Mouse (Mus musculus) left cerebral cortex, adult 2 months (tissue): Measurements from ENCODE around the gene Mark4. TPM values are rescaled to one million over a fixed set of nuclear protein-coding genes. Genes with fewer than 3 reads are reported as not detected.
A peak's percentile ranks its signal among the peaks of the same experiment; 100 is the strongest.

Experiments used
- DNase-seq, 2 experiments: peaks; one replicate each; pipeline ENCODE4 v3.0.0; 2021 to 2022; ENCODE audit warnings: low spot score in 2 of 2, mixed read lengths in 1 of 2; ENCODE audit errors: extremely low spot score in 1 of 2
- H3K27ac ChIP-seq: fragments of 200-600 bp; 2 replicates; pipeline ENCODE4 v1.8.1; 2022
- H3K4me3 ChIP-seq: fragments of 200-600 bp; 2 replicates; pipeline ENCODE4 v1.8.1; 2022
- CTCF ChIP-seq: fragments of 200-600 bp; IDR thresholded peaks from 2 replicates; pipeline ENCODE4 v1.8.1; 2022; ENCODE audit warnings: antibody characterized with exemption, mild to moderate bottlenecking, moderate library complexity
- intact Hi-C: fragments of 180-260 bp; cut with DNase I; formaldehyde crosslinking; loops from one replicate; pipeline ENCODE4 v1.15.1; 2025
- total RNA-seq, 2 experiments: library from RNA; stranded (reverse); gene quantifications; 2 replicates each; pipeline ENCODE4 v1.2.3; 2021

The Mark4 gene
- total RNA-seq, 2 experiments from 2014 or later, result 79.1 to 79.5 TPM

- no peak for DNase-seq
- no peak for TF ChIP-seq CTCF
- no peak overlapping the region for H3K27ac ChIP-seq
- no peak overlapping the region for H3K4me3 ChIP-seq
- intact Hi-C loops, result no loop called here
These were observed 36.3 kb upstream of the Mark4 start for GRCm38 (mm10) chr7:19494751-19495474.

- Histone ChIP-seq H3K4me3 (no peak overlapping the region), H3K27ac (no peak overlapping the region)
- intact Hi-C loops, result no loop called here
- no peak; the same call in 1 of the 2 replicates for TF ChIP-seq CTCF
- DNase-seq, result no peak
These were observed 33.1 kb upstream of the Mark4 start for GRCm38 (mm10) chr7:19491731-19492130.

GRCm38 (mm10) chr7:19489525-19489924, 30.9 kb upstream of the Mark4 start:
- H3K27ac ChIP-seq, result no peak overlapping the region
- intact Hi-C loops, result no loop called here
- H3K4me3 ChIP-seq, result peak overlapping the region; percentile 31
- DNase-seq, result no peak
- no peak for TF ChIP-seq CTCF

- DNase-seq, result no peak
- no peak for TF ChIP-seq CTCF
- intact Hi-C loops, result no loop called here
- no peak overlapping the region for H3K27ac ChIP-seq
- no peak overlapping the region for H3K4me3 ChIP-seq
These were observed 27.9 kb upstream of the Mark4 start for GRCm38 (mm10) chr7:19486549-19486948.

- DNase-seq, result no peak
- no peak for TF ChIP-seq CTCF
- Histone ChIP-seq H3K27ac (no peak overlapping the region), H3K4me3 (no peak overlapping the region)
- intact Hi-C loops, result no loop called here
These were observed 26.9 kb upstream of the Mark4 start for GRCm38 (mm10) chr7:19485488-19485887.

GRCm38 (mm10) chr7:19483281-19483680, 24.7 kb upstream of the Mark4 start:
- DNase-seq, result no peak
- Histone ChIP-seq H3K4me3 (no peak overlapping the region), H3K27ac (no peak overlapping the region)
- intact Hi-C loops, result no loop called here
- no peak for TF ChIP-seq CTCF

GRCm38 (mm10) chr7:19477624-19478384, 19.2 kb upstream of the Mark4 start:
- no peak for TF ChIP-seq CTCF
- DNase-seq, result no peak
- Histone ChIP-seq H3K27ac (no peak overlapping the region), H3K4me3 (no peak overlapping the region)
- intact Hi-C loops, result no loop called here

GRCm38 (mm10) chr7:19477084-19477483, 18.5 kb upstream of the Mark4 start:
- no peak overlapping the region for H3K4me3 ChIP-seq
- intact Hi-C loops, result no loop called here
- no peak overlapping the region for H3K27ac ChIP-seq
- no peak for DNase-seq
- TF ChIP-seq CTCF, result peak; percentile 8

- peak overlapping the region; percentile 78 for H3K27ac ChIP-seq
- peak overlapping the region; percentile 62 for H3K4me3 ChIP-seq
- intact Hi-C loops, result no loop called here
- DNase-seq, result peak; percentile 82 to 84
- TF ChIP-seq CTCF, result no peak
These were observed 15.3 kb upstream of the Mark4 start for GRCm38 (mm10) chr7:19473875-19474443.

GRCm38 (mm10) chr7:19472403-19472802, 13.8 kb upstream of the Mark4 start:
- intact Hi-C loops, result no loop called here
- H3K27ac ChIP-seq, result no peak overlapping the region
- H3K4me3 ChIP-seq, result no peak overlapping the region
- no peak for TF ChIP-seq CTCF
- DNase-seq, result no peak

GRCm38 (mm10) chr7:19470308-19470707, 11.7 kb upstream of the Mark4 start:
- Histone ChIP-seq H3K27ac (no peak overlapping the region), H3K4me3 (no peak overlapping the region)
- no peak for DNase-seq
- intact Hi-C loops, result no loop called here
- no peak for TF ChIP-seq CTCF

- no peak for DNase-seq
- Histone ChIP-seq H3K27ac (no peak overlapping the region), H3K4me3 (no peak overlapping the region)
- TF ChIP-seq CTCF, result no peak
- intact Hi-C loops, result no loop called here
These were observed 10.8 kb upstream of the Mark4 start for GRCm38 (mm10) chr7:19469404-19469803.
